Mouse (Mus musculus) heart, embryonic 14.5 days (tissue): Measurements from ENCODE around the gene Lmbr1. TPM values are rescaled to one million over a fixed set of nuclear protein-coding genes. Genes with fewer than 3 reads are reported as not detected.

Source experiments
- ATAC-seq: fragments of 200-750 bp; cut with Nextera tagmentation; 2 replicates; pipeline ENCODE4 v1.8.0; 2017; ENCODE audit warnings: low read depth, moderate TSS enrichment; ENCODE audit not compliant: insufficient number of reproducible peaks, insufficient read depth, low FRiP score
- H3K27ac ChIP-seq, 2 experiments: fragments of 200-500 bp in 1 of 2; fragments of 300-500 bp in 1 of 2; sonication (generic) in 1 of 2; replicated peaks in 1 of 2; 2 replicates each; pipeline ENCODE4 v1.5.1; 2012 to 2014; ENCODE audit warnings: low read depth in 2 of 2, low read length in 2 of 2, control low read depth in 1 of 2, mild to moderate bottlenecking in 1 of 2, mixed read lengths in 1 of 2; ENCODE audit not compliant: control insufficient read depth in 1 of 2, insufficient read depth in 1 of 2
- H3K27me3 ChIP-seq: fragments of 300-500 bp; sonication (generic); 2 replicates; pipeline ENCODE4 v1.6.1; 2014; ENCODE audit warnings: mild to moderate bottlenecking, low read length, control low read depth; ENCODE audit not compliant: control insufficient read depth, insufficient read depth
- H3K36me3 ChIP-seq: fragments of 300-500 bp; sonication (generic); 2 replicates; pipeline ENCODE4 v1.6.1; 2014; ENCODE audit warnings: mild to moderate bottlenecking, control low read depth, low read length, mixed read lengths; ENCODE audit not compliant: control insufficient read depth, insufficient read depth
- H3K4me1 ChIP-seq, 2 experiments: fragments of 200-500 bp in 1 of 2; fragments of 300-500 bp in 1 of 2; sonication (generic) in 1 of 2; 2 replicates each; pipeline ENCODE4 v1.6.1; 2012 to 2014; ENCODE audit warnings: low read length in 2 of 2, control low read depth in 1 of 2, mixed read lengths in 1 of 2; ENCODE audit not compliant: control insufficient read depth in 2 of 2, insufficient read depth in 2 of 2
- H3K4me2 ChIP-seq: fragments of 300-500 bp; sonication (generic); 2 replicates; pipeline ENCODE4 v1.6.1; 2014; ENCODE audit warnings: mild to moderate bottlenecking, low read length
- H3K4me3 ChIP-seq, 2 experiments: fragments of 200-500 bp in 1 of 2; fragments of 300-500 bp in 1 of 2; sonication (generic) in 1 of 2; 2 replicates each; pipeline ENCODE4 v1.5.1; 2012 to 2014; ENCODE audit warnings: low read length in 2 of 2, mild to moderate bottlenecking in 2 of 2, control low read depth in 1 of 2, low read depth in 1 of 2, moderate library complexity in 1 of 2; ENCODE audit not compliant: control insufficient read depth in 1 of 2, insufficient read depth in 1 of 2
- H3K9ac ChIP-seq: fragments of 300-500 bp; sonication (generic); 2 replicates; pipeline ENCODE4 v1.6.1; 2014; ENCODE audit warnings: mild to moderate bottlenecking, low read length
- H3K9me3 ChIP-seq: fragments of 300-500 bp; sonication (generic); 2 replicates; pipeline ENCODE4 v1.6.1; 2016; ENCODE audit warnings: low read length, control low read depth; ENCODE audit not compliant: control insufficient read depth
- WGBS: fragments of 180-500 bp; shearing (Covaris S2); extraction: QIAGEN DNeasy Blood & Tissue Kit; methylation state at CpG from one replicate; pipeline ENCODE4 v1.1.7; 2014; 5-methylcytosine and 5-hydroxymethylcytosine counted together
- polyA plus RNA-seq: library from polyadenylated mRNA; unstranded; fragments of >200 nt; fragmentation: Nextera tagmentation; extraction: Ambion mirVana; gene quantifications from 2 replicates; pipeline ENCODE4 v1.2.1, GENCODE M21; 2014

Gene Lmbr1
- polyA plus RNA-seq, 1 experiment from 2014 or later: 21.2 TPM

- Histone ChIP-seq H3K27me3 (no peaks in the 10 kb centered on the region), H3K9ac (no peak overlapping the region), H3K36me3 (no peaks in the 10 kb centered on the region), H3K9me3 (no peaks in the 10 kb centered on the region; the same call in 1 of the 2 replicates), H3K4me3 (no peak overlapping the region), H3K27ac (no peak overlapping the region), H3K4me2 (no peak overlapping the region), H3K4me1 (no peaks in the 10 kb centered on the region)
- 70% methylated on average over 3 of the region's 3 CpGs for WGBS
- no peak for ATAC-seq
Observed at GRCm38 (mm10) chr5:29309191-29309590, 69.0 kb downstream of the Lmbr1 start.

- WGBS: 16% methylated on average over 2 of the region's 2 CpGs
- Histone ChIP-seq H3K27ac (no peak overlapping the region), H3K27me3 (no peaks in the 10 kb centered on the region), H3K9me3 (no peaks in the 10 kb centered on the region), H3K4me1 (no peaks in the 10 kb centered on the region), H3K36me3 (no peaks in the 10 kb centered on the region), H3K4me2 (no peak overlapping the region), H3K9ac (no peak overlapping the region), H3K4me3 (no peak overlapping the region)
- no peak for ATAC-seq
Observed at GRCm38 (mm10) chr5:29293194-29293593, 85.0 kb downstream of the Lmbr1 start.

- WGBS: 89% methylated on average over 3 of the region's 3 CpGs
- H3K9me3 ChIP-seq: no peaks in the 10 kb centered on the region
- no peak overlapping the region for H3K4me2 ChIP-seq
- H3K4me3 ChIP-seq: no peak overlapping the region
- H3K36me3 ChIP-seq: no peaks in the 10 kb centered on the region
- H3K27me3 ChIP-seq: no peaks in the 10 kb centered on the region
- no peak for ATAC-seq
- H3K27ac ChIP-seq: no peak overlapping the region
- no peak overlapping the region for H3K9ac ChIP-seq
- no peaks in the 10 kb centered on the region for H3K4me1 ChIP-seq
Observed at GRCm38 (mm10) chr5:29290110-29290509, 88.1 kb downstream of the Lmbr1 start.

GRCm38 (mm10) chr5:29289703-29290102 is 88.5 kb downstream of the Lmbr1 start:
- WGBS: 61% methylated on average over 6 of the region's 6 CpGs
- Histone ChIP-seq H3K36me3 (no peaks in the 10 kb centered on the region), H3K4me1 (no peaks in the 10 kb centered on the region), H3K27me3 (no peaks in the 10 kb centered on the region), H3K9ac (no peak overlapping the region), H3K4me3 (no peak overlapping the region), H3K27ac (no peak overlapping the region), H3K4me2 (no peak overlapping the region), H3K9me3 (no peaks in the 10 kb centered on the region)
- ATAC-seq: no peak

GRCm38 (mm10) chr5:29281081-29281480 is 97.1 kb downstream of the Lmbr1 start:
- Histone ChIP-seq H3K4me2 (no peak overlapping the region), H3K4me3 (no peak overlapping the region), H3K4me1 (no peaks in the 10 kb centered on the region), H3K36me3 (peaks cover 5% of the 10 kb centered on the region; the same call in 1 of the 2 replicates), H3K27me3 (no peaks in the 10 kb centered on the region), H3K9me3 (no peaks in the 10 kb centered on the region), H3K27ac (no peak overlapping the region), H3K9ac (no peak overlapping the region)
- WGBS: 79% methylated on average over 3 of the region's 3 CpGs
- ATAC-seq: no peak

- no peaks in the 10 kb centered on the region for H3K36me3 ChIP-seq
- no peaks in the 10 kb centered on the region for H3K27me3 ChIP-seq
- no peak overlapping the region for H3K4me2 ChIP-seq
- no peak for ATAC-seq
- H3K27ac ChIP-seq: no peak overlapping the region
- no peaks in the 10 kb centered on the region for H3K9me3 ChIP-seq
- no peaks in the 10 kb centered on the region for H3K4me1 ChIP-seq
- no peak overlapping the region for H3K9ac ChIP-seq
- H3K4me3 ChIP-seq: no peak overlapping the region
Observed at GRCm38 (mm10) chr5:29274746-29275145, 103.4 kb downstream of the Lmbr1 start.

GRCm38 (mm10) chr5:29273426-29273825 is 104.8 kb downstream of the Lmbr1 start:
- H3K4me2 ChIP-seq: no peak overlapping the region
- no peak overlapping the region for H3K9ac ChIP-seq
- no peaks in the 10 kb centered on the region for H3K4me1 ChIP-seq
- WGBS: 59% methylated on average over 2 of the region's 2 CpGs
- ATAC-seq: no peak
- H3K36me3 ChIP-seq: no peaks in the 10 kb centered on the region
- no peak overlapping the region for H3K27ac ChIP-seq
- no peaks in the 10 kb centered on the region for H3K27me3 ChIP-seq
- H3K9me3 ChIP-seq: no peaks in the 10 kb centered on the region
- H3K4me3 ChIP-seq: no peak overlapping the region

- H3K27me3 ChIP-seq: no peaks in the 10 kb centered on the region
- no peak overlapping the region for H3K4me2 ChIP-seq
- H3K4me3 ChIP-seq: no peak overlapping the region
- no peaks in the 10 kb centered on the region for H3K4me1 ChIP-seq
- no peak overlapping the region for H3K9ac ChIP-seq
- H3K9me3 ChIP-seq: no peaks in the 10 kb centered on the region
- no peak overlapping the region for H3K27ac ChIP-seq
- H3K36me3 ChIP-seq: no peaks in the 10 kb centered on the region
- ATAC-seq: no peak
- 55% methylated on average over 4 of the region's 4 CpGs for WGBS
Observed at GRCm38 (mm10) chr5:29270879-29271278, 107.3 kb downstream of the Lmbr1 start.
